Mouse (Mus musculus) G1E (cell line): Measurements from ENCODE around the gene Cyp8b1.

Experiments used
- CTCF ChIP-seq: IDR thresholded peaks from 2 replicates; pipeline ENCODE4 v1.5.1; 2012; ENCODE audit warnings: low read depth, low read length, inconsistent platforms, mixed read lengths
- GATA1 ChIP-seq: IDR thresholded peaks from 2 replicates; pipeline ENCODE4 v1.6.1; 2012; ENCODE audit warnings: borderline replicate concordance, low read length, inconsistent platforms, mixed read lengths
- POLR2AphosphoS5 ChIP-seq: IDR thresholded peaks from 2 replicates; pipeline ENCODE4 v1.6.1; 2012; ENCODE audit warnings: low read depth, low read length, inconsistent platforms; ENCODE audit not compliant: insufficient replicate concordance

DNA sequence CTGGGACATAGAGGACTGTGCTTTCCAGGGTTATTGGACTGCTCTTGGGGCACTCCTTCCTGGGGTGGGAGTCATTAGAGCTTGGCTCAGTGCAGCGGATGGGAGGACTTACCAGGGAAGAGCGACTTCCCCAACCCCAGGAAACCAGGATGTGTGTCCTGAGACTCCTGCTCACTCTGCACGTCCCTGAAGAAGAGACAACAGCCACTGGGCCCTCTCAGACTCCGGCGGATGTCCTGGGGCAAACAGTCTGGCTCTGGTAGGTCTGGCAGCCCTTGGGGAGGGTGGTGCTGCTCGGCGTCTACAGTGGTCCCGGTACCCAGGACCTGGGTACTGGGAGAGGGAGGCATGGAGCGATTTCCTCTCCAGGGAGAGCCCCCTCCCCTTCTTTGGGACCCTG, 17.9 kb downstream of the Cyp8b1 start, which contains the start of gene Ackr2:
- TF ChIP-seq CTCF (no peak), POLR2AphosphoS5 (no peak), GATA1 (no peak)
